Mouse (Mus musculus) kidney, postnatal 0 days (tissue): Measurements from ENCODE around the gene Bok. TPM values are rescaled to one million over a fixed set of nuclear protein-coding genes. Genes with fewer than 3 reads are reported as not detected.
A peak's percentile ranks its signal among the peaks of the same experiment; 100 is the strongest.

Experiments used
- ATAC-seq: fragments of 200-750 bp; cut with Nextera tagmentation; replicated peaks from 2 replicates; pipeline ENCODE4 v1.8.0; 2017; ENCODE audit warnings: low read depth, moderate number of reproducible peaks, moderate TSS enrichment, moderate library complexity; ENCODE audit not compliant: low FRiP score
- DNase-seq: peaks from one replicate; pipeline ENCODE4 v3.0.0-alpha.2; 2016; ENCODE audit warnings: low spot score
- H3K27ac ChIP-seq: fragments of 300-500 bp; sonication (generic); 2 replicates; pipeline ENCODE4 v1.5.1; 2014; ENCODE audit warnings: mild to moderate bottlenecking
- H3K27me3 ChIP-seq: fragments of 300-500 bp; sonication (generic); 2 replicates; pipeline ENCODE4 v1.6.1; 2014; ENCODE audit warnings: low read length, mixed read lengths; ENCODE audit not compliant: insufficient read depth
- H3K36me3 ChIP-seq: fragments of 300-500 bp; sonication (generic); 2 replicates; pipeline ENCODE4 v1.6.1; 2014; ENCODE audit warnings: low read length, mixed read lengths; ENCODE audit not compliant: insufficient read depth
- H3K4me1 ChIP-seq: fragments of 300-500 bp; sonication (generic); replicated peaks from 2 replicates; pipeline ENCODE4 v1.6.1; 2014; ENCODE audit warnings: antibody characterized with exemption, low read length, mixed read lengths; ENCODE audit not compliant: insufficient read depth
- H3K4me2 ChIP-seq: fragments of 300-500 bp; sonication (generic); 2 replicates; pipeline ENCODE4 v1.6.1; 2014; ENCODE audit warnings: mild to moderate bottlenecking, low read length, moderate library complexity, mixed read lengths
- H3K4me3 ChIP-seq: fragments of 300-500 bp; sonication (generic); replicated peaks from 2 replicates; pipeline ENCODE4 v1.5.1; 2014; ENCODE audit warnings: low read depth, low read length
- H3K9ac ChIP-seq: fragments of 300-500 bp; sonication (generic); 2 replicates; pipeline ENCODE4 v1.6.1; 2014; ENCODE audit warnings: low read depth, low read length
- H3K9me3 ChIP-seq: fragments of 300-500 bp; sonication (generic); replicated peaks from 2 replicates; pipeline ENCODE4 v1.6.1; 2016; ENCODE audit warnings: low read length, inconsistent platforms, mixed read lengths
- CTCF ChIP-seq: IDR thresholded peaks from 2 replicates; pipeline ENCODE4 v1.5.1; 2016; ENCODE audit warnings: antibody characterized with exemption, low read depth, mild to moderate bottlenecking, moderate library complexity
- WGBS: fragments of 180-500 bp; shearing (Covaris S2); extraction: QIAGEN DNeasy Blood & Tissue Kit; methylation state at CpG from one replicate; pipeline ENCODE4 v1.1.7; 2014; 5-methylcytosine and 5-hydroxymethylcytosine counted together
- polyA plus RNA-seq: library from polyadenylated mRNA; unstranded; fragments of >200 nt; fragmentation: Nextera tagmentation; extraction: Ambion mirVana; gene quantifications from 2 replicates; pipeline ENCODE4 v1.2.1, GENCODE M21; 2015

Gene Bok
- polyA plus RNA-seq, result 106 and 109 TPM in 2 replicates

- H3K36me3 ChIP-seq, result 0 out of 2 replicates have a peak, but pooled peaks cover 3% of the 10 kb centered on the region
- peak; percentile 9; the same call in 1 of the 2 replicates for ATAC-seq
- TF ChIP-seq CTCF, result no peak
- peak within 1 kb of the TSS; percentile 95 for H3K4me2 ChIP-seq
- peak; percentile 88 for DNase-seq
- peak within 1 kb of the TSS; percentile 85 for H3K9ac ChIP-seq
- peak within 1 kb of the TSS; percentile 54 for H3K4me3 ChIP-seq
- H3K9me3 ChIP-seq, result no peaks in the 10 kb centered on the region
- H3K27me3 ChIP-seq, result no peaks in the 10 kb centered on the region
- peak within 1 kb of the TSS; percentile 89 for H3K27ac ChIP-seq
- WGBS, result under 1% methylated on average over 78 of the region's 78 CpGs
- H3K4me1 ChIP-seq, result no peaks in the 10 kb centered on the region; the same call in 1 of the 2 replicates
Observed at GRCm38 (mm10) chr1:93685401-93686244, at the start of gene Bok. Gene Bok (plus strand): TSS chr1:93685660.

DNA sequence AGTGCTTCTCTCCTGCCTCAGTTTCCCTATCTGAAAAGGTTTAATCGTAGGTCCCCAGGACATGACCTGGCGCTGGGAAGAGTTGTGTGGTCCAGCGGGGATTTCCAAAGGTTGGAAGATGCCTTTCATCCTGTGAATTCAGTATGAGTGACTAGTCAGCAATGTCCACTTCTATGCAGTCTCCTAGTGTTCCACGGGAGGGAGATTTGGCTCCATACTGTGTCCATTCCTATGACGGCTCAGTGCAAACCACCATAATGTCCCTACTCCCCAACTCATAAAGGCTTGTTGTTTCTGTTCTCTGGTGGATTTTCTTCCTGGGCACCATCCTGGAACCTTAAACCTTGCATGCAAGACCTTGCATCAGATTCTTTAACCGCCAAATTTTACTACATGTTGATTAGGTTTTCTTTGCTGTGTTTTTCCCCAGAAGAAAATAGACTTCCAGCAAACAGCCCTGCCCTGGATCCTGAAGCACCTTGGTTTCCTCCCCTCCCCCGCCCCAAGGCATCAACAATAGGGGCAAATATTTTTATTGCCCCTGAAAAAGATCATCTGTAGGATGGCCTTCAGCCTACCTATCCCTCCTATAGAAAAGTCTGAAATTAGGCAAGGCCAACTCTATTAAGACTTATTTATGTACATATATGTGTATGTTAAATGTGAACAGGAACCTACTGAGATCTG is 49.1 kb upstream of the Bok start:
- Histone ChIP-seq H3K4me1 (peaks cover 8% of the 10 kb centered on the region), H3K27me3 (no peaks in the 10 kb centered on the region), H3K4me3 (peak overlapping the region; percentile 94), H3K9ac (peak overlapping the region; percentile 58), H3K4me2 (peak overlapping the region; percentile 74), H3K27ac (peak overlapping the region; percentile 85), H3K9me3 (no peaks in the 10 kb centered on the region), H3K36me3 (0 out of 2 replicates have a peak, but pooled peaks cover 8% of the 10 kb centered on the region)
- peak; percentile 66 for TF ChIP-seq CTCF
- DNase-seq (peak; percentile 76), ATAC-seq (peak; percentile 45)
- WGBS, result 32% methylated on average over 7 of the region's 7 CpGs

DNA sequence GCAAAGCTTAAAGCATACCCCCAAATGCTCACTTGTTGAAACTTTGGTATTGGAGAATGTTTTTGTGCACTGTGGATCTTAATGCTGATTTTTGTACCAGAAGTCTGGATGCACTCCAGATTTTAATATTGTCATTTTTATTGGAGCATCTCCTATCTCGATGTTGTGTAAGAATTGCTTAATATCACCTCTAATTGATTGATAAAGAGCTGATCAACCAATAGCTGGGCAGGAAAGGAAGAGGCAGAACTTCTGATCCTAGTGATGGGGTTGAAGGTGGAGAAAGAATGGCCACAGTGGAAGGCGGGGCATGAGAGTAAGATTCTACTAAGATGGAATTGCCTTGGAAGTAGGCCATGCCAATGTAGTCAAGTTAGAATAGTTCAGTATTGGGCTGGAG is 43.5 kb upstream of the Bok start:
- no peak overlapping the region for H3K9ac ChIP-seq
- 87% methylated on average over 2 of the region's 2 CpGs for WGBS

DNA sequence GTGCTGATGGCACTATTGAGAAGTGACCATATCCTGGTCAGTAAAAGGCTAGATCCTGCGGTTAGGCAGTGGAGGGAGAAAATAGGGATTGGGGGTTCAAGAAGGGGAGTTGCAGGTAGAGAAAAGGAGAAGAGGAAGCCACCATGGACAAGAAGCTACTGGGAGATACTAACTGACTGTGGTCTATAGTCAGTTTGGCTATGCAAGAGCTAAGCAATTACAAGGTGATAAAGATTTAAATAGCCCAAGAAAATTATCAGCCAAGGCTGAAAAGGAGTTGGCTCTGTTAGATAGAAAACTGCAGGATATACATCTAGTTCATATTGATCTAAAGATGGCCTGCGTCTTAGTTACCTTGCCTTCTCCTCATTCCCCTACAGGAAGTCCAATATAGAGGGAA is 42.8 kb upstream of the Bok start:
- ATAC-seq (no peak), DNase-seq (no peak)
- TF ChIP-seq CTCF, result no peak
- no peak overlapping the region for H3K4me2 ChIP-seq
- H3K9me3 ChIP-seq, result no peaks in the 10 kb centered on the region
- no peaks in the 10 kb centered on the region for H3K36me3 ChIP-seq
- H3K4me3 ChIP-seq, result no peak overlapping the region
- H3K4me1 ChIP-seq, result no peaks in the 10 kb centered on the region
- no peaks in the 10 kb centered on the region for H3K27me3 ChIP-seq
- H3K27ac ChIP-seq, result no peak overlapping the region
- WGBS, result 85% methylated on average over 2 of the region's 2 CpGs
- no peak overlapping the region for H3K9ac ChIP-seq

More for the DNA sequence above, 43.5 kb upstream of the Bok start:
- Histone ChIP-seq H3K27me3 (no peaks in the 10 kb centered on the region), H3K27ac (no peak overlapping the region), H3K4me3 (no peak overlapping the region), H3K4me1 (no peaks in the 10 kb centered on the region), H3K36me3 (no peaks in the 10 kb centered on the region), H3K9me3 (no peaks in the 10 kb centered on the region), H3K4me2 (no peak overlapping the region)
- DNase-seq (no peak), ATAC-seq (no peak)
- no peak for TF ChIP-seq CTCF

DNA sequence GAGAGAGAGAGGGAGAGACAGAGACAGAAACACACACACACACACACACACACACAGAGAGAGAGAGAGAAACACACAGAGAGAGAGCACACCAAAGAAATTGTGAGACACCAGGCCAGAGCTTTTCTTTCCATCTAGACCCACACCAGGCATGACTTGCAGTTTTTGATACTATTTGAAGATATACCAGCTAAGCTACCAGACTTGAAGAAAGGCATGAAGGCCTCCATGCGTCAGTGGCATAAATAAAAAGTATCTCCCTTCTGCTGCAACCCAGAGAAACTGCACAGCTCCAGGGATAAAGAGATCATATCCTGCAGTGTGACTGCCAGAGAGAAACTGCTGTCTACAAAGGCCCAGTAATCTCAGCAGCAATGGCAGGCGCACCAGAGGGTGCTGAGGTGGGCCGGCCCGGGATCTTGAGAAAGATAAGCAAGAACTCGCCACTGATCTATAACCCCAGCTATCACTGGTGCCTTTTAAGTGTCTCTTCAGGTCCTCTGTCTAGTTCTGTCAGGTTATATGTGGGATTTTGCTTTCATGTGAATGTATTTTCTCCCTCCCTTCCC is 35.8 kb upstream of the Bok start:
- Histone ChIP-seq H3K4me3 (no peak overlapping the region), H3K9ac (no peak overlapping the region), H3K9me3 (no peaks in the 10 kb centered on the region), H3K27me3 (no peaks in the 10 kb centered on the region), H3K4me1 (no peaks in the 10 kb centered on the region), H3K36me3 (no peaks in the 10 kb centered on the region), H3K4me2 (no peak overlapping the region), H3K27ac (no peak overlapping the region)
- DNase-seq, result no peak
- TF ChIP-seq CTCF, result no peak
- ATAC-seq, result no peak
- WGBS, result 75% methylated on average over 5 of the region's 5 CpGs

DNA sequence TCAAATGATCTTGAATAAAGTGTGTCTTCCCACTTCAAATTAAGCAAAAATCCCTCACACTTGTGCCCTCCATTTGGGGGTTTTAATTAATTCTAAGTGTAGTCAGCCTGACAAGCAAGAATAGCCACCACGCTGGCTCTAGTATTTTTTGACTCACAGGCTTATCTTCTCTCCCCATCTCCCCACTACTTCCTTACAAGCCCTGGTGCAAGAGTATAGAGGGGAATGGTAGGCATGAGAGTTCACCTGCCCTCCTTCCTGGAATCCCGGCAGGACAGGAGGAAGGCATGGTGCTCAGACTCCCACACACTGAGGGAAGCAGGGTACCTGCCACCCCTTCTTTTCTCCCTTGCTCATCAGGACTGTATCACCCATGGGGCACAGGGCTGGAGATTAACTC is 31.2 kb upstream of the Bok start:
- Histone ChIP-seq H3K27ac (no peak overlapping the region), H3K9ac (no peak overlapping the region), H3K4me1 (no peaks in the 10 kb centered on the region), H3K4me3 (no peak overlapping the region), H3K4me2 (no peak overlapping the region), H3K9me3 (no peaks in the 10 kb centered on the region), H3K27me3 (no peaks in the 10 kb centered on the region), H3K36me3 (no peaks in the 10 kb centered on the region)
- ATAC-seq (no peak), DNase-seq (no peak)
- WGBS, result 12% methylated on average over 2 of the region's 2 CpGs
- no peak for TF ChIP-seq CTCF
